Mouse (Mus musculus) lung, postnatal 10 days (tissue): ENCODE data around the gene Olfr70.

Experiments used
- DNase-seq: peaks from one replicate; pipeline ENCODE4 v3.0.0; 2021

Gene Olfr70

GRCm38 (mm10) chr4:43709869-43710268, 9.3 kb upstream of the Olfr70 start, which contains the start of gene Olfr71:
Gene Olfr71, minus strand, starts transcription at chr4:43710255.
- DNase-seq = peak; percentile 64

DNA sequence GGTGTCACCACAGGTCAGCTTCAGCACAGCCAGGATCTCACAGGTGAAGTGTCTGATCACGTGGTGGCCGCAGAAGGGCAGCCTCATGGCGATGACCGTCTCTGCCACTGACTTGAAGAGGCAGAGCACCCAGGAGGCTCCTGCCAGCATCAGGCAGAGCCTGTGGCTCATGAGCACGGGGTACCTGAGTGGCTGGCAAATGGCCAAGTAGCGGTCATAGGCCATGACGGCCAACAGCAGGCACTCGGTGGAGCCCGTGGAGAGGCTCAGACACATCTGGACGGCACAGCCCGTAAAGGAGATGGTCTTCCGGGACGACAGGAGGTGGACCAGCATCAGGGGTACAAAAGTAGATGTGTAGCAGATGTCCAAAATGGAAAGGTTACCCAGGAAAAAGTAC, 5.4 kb upstream of the Olfr70 start:
- DNase-seq = peak; percentile 32

DNA sequence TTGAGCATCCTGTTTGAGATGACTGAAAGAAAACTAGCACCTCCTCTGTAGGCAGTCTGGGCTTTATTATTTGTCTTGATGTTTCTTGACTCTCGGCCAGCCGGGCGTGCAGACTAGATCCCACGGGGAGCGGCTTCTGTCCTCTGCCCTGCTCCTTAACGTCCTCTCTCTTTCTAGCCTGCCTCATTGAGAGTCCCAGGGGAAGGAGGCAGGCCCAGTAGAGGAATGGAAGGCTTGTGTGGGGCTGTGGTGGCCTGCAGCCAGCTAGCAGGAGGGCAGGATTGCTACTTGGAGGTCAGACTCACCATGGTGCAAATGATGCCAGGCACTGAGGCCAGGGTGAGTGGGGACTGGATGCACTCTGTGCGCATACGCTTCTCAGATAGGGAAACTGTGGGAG, 3.2 kb upstream of the Olfr70 start:
- peak; percentile 54 for DNase-seq

DNA sequence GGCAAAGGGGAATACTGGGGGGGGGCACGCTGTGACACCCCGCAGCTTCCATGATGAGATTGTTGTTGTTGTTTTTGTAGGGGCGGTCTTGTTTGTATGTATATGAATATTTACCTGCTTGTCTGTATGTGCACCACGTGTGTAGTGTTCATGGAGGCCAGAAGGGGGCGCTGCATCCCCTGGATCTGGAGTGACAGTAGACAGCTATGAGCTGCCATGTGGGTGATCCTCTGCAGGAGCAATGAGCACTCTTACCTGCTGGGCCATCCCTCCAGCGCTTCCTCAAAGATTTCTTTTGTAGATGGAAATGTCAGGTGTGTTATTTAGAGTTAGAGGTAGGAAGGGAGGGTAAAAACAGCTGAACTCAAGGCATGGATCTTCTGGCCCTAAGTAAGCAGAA, 2.8 kb upstream of the Olfr70 start:
- DNase-seq = no peak

DNA sequence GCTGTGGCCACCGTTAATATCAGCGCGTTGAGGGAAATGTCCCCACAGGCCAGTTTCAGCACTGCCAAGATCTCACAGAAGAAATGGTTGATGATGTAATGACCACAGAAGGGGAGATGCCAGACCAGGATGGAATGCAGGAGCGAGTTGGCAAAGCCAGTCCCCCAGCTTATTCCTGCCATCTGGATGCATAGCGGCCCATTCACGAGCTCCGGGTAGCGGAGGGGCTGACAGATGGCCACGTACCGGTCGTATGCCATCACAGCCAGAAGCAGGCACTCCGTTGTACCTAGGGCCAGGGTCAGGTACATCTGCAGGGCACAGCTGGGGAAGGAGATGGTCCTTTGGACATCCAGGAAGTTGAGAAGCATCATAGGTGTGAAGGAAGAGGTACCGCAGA, 4.0 kb downstream of the Olfr70 start:
- no peak for DNase-seq

- peak; percentile 66 for DNase-seq
Observed at GRCm38 (mm10) chr4:43695249-43695671, 5.3 kb downstream of the Olfr70 start.

DNA sequence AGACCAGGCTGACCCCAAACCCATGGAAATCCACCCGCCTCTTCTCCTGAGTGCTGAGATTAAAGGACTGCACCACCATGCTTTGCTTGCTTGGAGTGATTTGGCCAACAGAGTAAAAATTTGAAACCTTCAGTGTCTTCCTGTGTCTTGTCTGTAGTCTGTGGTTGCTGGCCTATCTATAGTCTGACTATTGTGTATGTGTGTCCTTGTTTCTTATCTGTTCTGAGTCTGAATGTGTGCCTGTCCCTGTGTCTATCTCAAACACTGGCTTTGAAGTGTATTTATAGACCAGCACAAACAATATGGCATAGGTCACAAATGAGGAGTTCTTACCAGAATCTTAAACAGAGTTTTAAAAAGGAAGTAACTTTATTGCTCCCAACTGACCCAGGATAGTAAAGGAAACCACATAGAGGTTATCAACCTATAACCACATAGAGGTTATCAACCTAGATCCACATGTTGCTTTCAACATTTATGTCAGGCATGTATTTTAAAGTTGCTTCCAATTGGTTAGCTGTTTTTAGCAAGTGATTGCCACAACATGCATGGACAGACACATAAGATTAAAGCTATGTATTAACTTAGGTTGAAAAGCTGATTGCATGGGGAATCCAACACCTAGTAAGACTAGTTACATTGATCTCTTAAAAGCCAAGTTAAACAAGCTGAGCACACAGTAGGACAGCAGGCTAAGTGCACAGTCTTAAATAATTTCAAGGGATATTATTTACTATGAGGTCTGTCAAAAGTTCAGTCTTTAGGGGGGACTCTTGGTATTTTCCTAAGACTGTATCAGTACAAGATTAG, 6.0 kb downstream of the Olfr70 start:
- DNase-seq = no peak

GRCm38 (mm10) chr4:43693806-43694241, 6.8 kb downstream of the Olfr70 start:
- peak; percentile 58 for DNase-seq

DNA sequence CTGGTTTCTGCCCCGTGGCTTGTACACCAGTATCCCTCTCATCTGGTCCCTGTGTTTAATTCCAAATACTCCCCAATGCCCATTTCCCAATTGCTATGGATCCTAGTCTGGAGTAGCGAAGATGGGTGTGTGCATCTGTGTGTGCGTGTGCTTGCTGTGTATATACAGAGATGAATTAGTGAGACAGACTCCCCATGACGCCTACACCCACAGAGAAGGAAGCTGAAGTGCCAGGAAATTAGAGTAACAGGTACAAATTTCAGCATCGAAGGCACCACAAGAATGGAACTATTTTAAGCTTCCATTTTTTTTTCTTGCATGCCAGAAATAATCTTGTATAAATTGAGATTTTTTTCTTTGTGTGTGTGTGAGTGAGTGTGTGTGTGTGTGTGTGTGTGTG, 9.6 kb downstream of the Olfr70 start:
- no peak for DNase-seq

DNA sequence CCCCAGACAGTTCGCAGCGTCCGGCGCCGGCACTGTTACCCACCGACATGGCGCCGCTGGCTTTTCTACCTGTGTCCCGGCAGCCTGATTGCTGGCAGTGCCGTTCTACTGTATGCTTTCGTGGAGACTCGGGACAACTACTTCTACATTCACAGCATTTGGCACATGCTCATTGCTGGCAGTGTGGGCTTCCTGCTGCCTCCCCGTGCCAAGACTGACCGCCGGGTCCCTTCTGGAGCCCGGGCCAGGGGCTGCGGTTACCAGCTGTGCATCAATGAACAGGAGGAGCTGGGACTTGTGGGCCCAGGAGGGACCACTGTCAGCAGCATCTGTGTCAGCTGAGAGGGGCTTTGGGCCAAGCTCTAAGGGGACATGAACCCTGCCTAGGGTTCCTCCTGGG, 10.6 kb downstream of the Olfr70 start:
- DNase-seq = no peak

GRCm38 (mm10) chr4:43679416-43680043, 21.1 kb downstream of the Olfr70 start:
- DNase-seq = peak; percentile 38

GRCm38 (mm10) chr4:43678541-43678940, 22.1 kb downstream of the Olfr70 start:
- DNase-seq = no peak

DNA sequence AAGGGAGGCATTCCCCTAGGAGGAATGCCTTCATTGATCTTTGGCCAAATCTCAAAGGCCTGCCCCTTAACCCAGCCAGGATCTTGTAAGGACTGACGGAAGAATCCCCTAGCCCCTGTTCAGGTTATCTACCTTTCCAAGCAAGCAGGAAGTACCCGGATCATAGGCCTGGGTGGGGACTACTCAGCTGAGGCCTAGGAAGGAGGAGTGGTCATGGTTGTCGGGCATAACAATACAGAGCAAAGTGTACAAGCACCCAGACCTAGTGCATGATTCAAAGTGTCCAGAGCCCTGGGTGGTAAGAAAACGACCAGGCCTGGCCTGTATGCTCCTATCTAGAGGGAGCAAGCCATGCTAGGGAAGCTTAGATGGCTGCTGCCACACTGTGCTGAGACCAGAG, 25.0 kb downstream of the Olfr70 start:
- no peak for DNase-seq

DNA sequence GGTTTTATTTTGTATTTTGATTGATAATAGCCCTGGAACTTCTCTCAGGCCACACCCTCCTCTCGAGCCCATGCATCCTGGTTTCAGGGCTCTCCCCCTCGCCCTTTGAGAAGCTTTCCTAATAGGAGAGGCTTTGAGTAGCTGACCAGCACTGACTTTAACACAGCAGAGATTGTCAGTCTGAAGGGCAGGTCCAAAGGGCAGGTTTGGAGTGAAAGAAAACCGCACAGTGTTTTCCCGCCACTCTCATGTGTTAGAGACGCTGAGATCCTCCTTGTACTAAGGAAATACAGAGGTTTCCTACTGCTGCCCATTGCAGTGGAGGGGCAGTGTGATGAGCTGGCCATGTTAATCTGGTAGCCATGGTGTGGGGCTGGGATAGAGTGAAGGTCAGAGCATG, 25.6 kb downstream of the Olfr70 start:
- DNase-seq = no peak

GRCm38 (mm10) chr4:43673703-43674102, 26.9 kb downstream of the Olfr70 start:
- no peak for DNase-seq

DNA sequence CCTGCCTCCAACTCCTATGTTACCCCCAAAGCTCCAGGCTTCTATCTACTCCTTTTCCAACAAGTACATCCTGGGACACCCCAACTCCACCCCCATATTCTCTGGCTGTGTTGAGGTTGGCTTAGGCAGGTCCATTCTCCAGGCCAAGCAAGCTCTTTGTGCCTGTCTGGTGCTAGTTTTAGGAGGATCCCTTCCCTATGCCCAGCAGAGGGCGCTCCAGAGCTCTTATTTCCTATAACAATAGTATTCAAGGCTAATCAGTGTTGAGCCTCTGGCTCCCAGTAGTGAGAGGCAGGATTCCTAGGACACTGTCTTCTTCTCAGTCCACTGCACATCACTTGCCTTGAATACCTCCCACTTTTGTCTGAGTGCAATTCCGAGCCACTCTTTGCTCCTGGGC, 28.5 kb downstream of the Olfr70 start:
- peak; percentile 93 for DNase-seq

- peak; percentile 85 for DNase-seq
Observed at GRCm38 (mm10) chr4:43669428-43669794, 31.2 kb downstream of the Olfr70 start.

DNA sequence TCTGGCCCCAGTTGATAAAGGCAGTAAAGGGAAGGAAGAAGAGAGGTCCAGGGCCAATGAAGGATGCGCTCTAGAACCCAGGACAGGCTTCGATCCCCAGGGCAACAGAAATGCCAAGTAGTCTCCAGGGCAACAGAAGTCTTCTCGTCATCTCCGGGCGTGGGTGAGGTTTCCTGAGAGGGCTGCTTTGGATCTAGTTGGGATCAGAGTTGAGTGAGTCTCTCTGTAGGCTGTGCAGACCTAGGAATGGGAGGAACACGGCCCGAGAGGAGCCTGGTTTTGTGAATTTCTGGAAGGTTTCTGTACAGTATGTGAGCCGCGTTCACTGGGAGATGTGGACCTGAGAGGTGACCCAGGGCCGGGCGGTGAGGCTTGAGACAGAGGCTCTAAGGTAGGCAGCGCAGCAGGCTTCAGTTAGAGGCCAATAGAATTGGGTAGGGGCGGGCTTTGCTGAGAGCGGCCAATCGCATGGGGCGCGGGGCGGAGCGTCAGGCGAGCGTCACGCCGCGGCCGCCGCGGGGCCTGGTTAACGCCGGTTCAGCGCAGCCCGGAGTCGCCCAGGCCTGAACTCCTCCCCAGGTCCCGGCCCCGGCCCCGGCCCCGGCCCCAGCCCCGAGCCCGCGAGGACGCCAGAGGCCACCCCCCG, 31.7 kb downstream of the Olfr70 start, which contains the start of the genes Tmem8b and Fam221b:
TSS of gene Tmem8b (plus strand) at position 190 of the 646 bp plus-strand sequence.
TSS of gene Fam221b (minus strand) at position 364 of the 646 bp plus-strand sequence.
- DNase-seq = peak; percentile 94

DNA sequence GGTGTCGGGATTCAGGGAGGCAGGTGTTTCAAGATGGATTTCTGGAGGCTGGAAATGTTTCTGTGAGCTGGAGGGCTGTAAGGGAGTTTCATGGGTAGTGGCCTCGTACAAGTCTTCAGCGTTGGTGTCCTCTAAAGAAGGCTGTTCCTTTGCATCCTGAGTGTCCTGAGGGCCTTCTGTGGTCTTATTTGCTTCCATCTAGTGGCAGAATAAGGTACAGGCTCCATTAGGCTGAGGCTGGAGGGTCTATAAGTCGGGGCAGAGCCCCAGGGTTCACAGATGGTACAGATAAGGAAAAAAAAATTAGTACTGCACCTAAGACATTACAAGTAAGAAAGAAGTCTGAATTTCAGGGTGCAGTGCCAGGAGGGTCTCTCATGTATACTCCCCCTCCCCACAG, 34.2 kb downstream of the Olfr70 start:
- peak; percentile 45 for DNase-seq

DNA sequence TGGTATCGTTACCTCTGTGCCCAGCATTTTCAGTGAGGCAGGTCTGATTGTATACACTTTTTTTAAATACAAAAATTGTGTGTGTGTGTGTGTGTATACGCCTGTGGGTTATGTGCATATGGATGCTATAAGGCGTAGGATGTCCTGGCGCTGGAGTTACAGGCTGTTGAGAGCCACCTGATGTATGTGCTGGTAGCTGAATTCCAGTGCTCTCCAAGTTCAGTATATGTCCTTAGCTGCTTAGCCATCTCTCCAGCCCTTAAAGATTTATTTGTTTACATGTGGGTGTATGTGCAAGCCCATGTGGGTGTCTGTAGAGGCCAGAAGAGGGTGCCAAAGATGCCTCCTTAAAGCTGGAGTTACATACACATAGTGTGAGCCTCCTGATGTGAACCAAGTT, 43.5 kb downstream of the Olfr70 start:
- DNase-seq = no peak

DNA sequence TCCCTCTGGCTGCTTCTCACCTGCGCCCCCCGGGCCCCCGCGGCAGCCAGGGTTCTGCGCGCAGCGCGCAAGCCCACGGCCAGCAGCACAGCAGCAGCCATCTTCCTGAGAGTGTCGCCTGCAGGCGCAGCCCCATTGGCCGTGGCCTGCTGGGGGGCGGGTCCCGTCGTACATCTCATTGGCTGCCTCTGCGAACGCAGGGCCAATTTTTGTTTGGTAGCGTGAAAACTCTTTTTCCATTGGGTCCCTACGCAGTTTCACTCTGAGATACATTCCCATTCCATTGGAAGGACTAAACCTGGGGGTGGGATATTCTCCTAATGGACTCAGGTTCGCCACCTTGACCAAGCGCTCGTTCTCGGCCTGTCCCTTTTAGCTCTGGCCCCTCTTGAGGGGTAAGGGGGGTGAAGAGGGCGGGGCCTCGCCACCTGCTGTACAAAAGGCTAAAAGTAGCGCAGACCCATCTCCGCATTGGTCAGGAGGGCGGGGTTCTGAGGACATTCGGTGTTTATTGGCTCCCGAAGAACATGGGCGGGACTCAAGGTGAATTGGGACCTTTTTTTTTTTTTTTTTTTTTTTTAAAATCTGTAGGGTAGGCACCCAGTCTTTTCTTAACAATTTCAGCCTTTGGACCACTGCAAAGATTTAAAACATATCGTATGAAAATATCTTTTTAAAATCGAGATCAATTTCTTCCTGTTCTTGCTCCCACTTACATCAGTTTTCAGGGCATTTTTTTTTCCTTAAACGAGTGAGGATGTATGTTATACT, 44.1 kb downstream of the Olfr70 start, which contains the start of gene Hint2:
TSS of gene Hint2 (minus strand) at position 128 of the 771 bp plus-strand sequence.
- peak; percentile 97 for DNase-seq

GRCm38 (mm10) chr4:43655656-43656338, 44.8 kb downstream of the Olfr70 start:
- DNase-seq = no peak
